Mouse (Mus musculus) left cerebral cortex, adult 18-20 months (tissue): ENCODE measurements around the gene Lrrc47. TPM values are rescaled to one million over a fixed set of nuclear protein-coding genes. Genes with fewer than 3 reads are reported as not detected.

Experiments
- DNase-seq, 2 experiments: peaks; one replicate each; pipeline ENCODE4 v3.0.0; 2021 to 2022; ENCODE audit warnings: low spot score in 2 of 2, mixed read lengths in 1 of 2
- long read RNA-seq, 2 experiments: library from polyadenylated mRNA; stranded (forward); transcript quantifications; one replicate each; pipeline ENCODE4 v2.0.0; 2021
- total RNA-seq, 2 experiments: library from RNA; stranded (reverse); gene quantifications; 2 replicates each; pipeline ENCODE4 v1.2.3; 2021

Gene Lrrc47
- 10 to 100 TPM; 59.7 to 69.2 TPM for total RNA-seq
- long read RNA-seq, experiment 1, transcript Lrrc47-205 (7 exons, 3,468 nt) = major isoform, 33 of 90 reads
- long read RNA-seq, experiment 1, partial matches to known transcripts = 5 of 90 reads
- long read RNA-seq, experiment 1, other reads (novel, unspliced or antisense) = 52 of 90 reads
- long read RNA-seq, experiment 2, transcript Lrrc47-205 (7 exons, 3,468 nt) = major isoform, 22 of 55 reads
- long read RNA-seq, experiment 2, partial matches to known transcripts = 5 of 55 reads
- long read RNA-seq, experiment 2, other reads (novel, unspliced or antisense) = 28 of 55 reads

- DNase-seq = peak; percentile 85 to 88
These were observed at the start of gene Lrrc47 for GRCm38 (mm10) chr4:154011646-154012089. Gene Lrrc47 (plus strand): TSS chr4:154011731.

- peak; percentile 58 to 69 for DNase-seq
These were observed 48.9 kb upstream of the Lrrc47 start for GRCm38 (mm10) chr4:153962631-153963030.

DNA sequence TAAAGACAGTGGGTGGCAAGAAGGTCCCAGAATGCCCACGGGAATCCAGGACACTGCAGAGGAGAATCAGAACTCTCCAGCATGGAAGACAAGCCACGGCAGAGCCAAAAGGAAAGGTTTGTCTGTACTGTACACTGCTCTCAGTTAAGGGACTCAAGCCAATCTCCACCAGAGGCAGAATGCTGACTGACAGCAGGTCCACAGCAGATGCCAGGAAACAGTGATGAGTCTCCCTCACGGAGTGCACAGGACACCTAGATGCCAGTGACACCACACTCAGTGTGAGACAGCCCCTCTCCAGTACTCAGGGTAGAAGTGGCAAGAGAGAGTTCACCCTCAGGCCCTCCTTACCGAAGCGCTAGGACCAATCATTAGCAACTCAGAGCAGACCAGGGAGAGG lies 44.9 kb upstream of the Lrrc47 start:
- no peak for DNase-seq

GRCm38 (mm10) chr4:153967556-153967955 lies 44.0 kb upstream of the Lrrc47 start:
- no peak for DNase-seq

GRCm38 (mm10) chr4:153968063-153968462 lies 43.5 kb upstream of the Lrrc47 start:
- no peak for DNase-seq

- peak; percentile 95 for DNase-seq
These were observed 36.9 kb upstream of the Lrrc47 start, which contains the start of the genes Dffb and Cep104 for GRCm38 (mm10) chr4:153974431-153975291. Gene Dffb (minus strand): TSS chr4:153975126. Gene Cep104 (plus strand): TSS chr4:153975194.

DNA sequence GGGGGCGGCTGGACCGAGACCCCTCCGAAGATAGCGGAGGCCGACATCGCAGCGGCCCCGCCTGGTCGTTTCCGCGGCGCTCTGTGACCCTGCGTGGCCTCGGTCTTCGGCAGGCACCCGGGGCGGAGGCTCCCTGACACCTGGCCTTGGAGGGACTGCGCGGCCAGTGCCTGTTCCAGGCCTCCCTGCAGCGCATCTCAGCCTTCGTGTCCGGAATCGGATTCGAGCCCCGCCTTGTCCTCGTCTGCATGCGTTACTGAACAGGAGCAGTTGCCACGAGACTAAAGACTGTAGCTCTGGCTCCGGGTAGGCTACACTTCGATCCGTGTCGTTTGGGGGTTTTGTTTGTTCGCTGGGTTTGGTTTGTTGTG lies 36.3 kb upstream of the Lrrc47 start:
- DNase-seq = no peak

DNA sequence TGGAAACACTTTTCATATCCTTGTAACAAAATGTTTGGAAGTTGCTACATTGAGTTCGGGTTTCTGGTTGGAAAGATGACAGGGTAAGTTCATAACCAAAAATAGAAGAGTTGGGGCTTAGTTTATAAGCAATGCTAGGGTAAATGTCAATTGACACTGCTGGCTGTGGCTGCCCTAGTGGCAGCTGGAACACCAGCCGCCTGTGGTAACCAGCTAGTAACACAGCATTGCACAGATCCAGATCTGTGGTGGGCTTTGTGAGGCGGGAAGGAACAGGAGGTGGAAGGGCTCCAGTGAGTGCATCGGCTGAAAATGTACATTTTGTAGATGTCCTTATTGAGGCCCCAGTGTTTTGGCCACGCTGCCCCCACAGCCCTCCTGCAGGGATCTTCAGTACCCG lies 35.8 kb upstream of the Lrrc47 start:
- no peak for DNase-seq

GRCm38 (mm10) chr4:153979243-153979642 lies 32.3 kb upstream of the Lrrc47 start:
- DNase-seq = no peak

DNA sequence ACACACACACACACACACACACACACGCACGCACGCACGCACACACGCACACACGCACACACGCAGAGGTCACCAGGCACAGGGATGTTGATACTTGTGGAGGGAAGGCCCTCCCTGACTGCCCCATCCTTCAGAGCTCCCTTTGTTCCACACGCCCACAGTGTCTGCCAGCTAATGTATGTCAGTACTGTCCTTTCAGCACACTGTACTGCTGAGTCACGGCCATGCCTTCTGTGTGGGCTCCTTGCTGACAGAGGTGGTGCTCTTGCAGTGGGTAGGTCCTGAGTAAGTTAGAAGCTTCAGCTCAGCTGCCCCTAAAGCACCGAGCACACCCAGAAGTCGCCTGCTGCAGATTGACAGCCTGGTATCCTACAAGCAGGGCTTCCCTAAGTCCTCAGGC lies 31.1 kb upstream of the Lrrc47 start:
- DNase-seq = peak in 1 of 2 experiments; percentile 44

GRCm38 (mm10) chr4:153992715-153993114 lies 18.8 kb upstream of the Lrrc47 start:
- no peak for DNase-seq

- DNase-seq = no peak
These were observed 18.0 kb upstream of the Lrrc47 start for GRCm38 (mm10) chr4:153993505-153993904.

GRCm38 (mm10) chr4:154005488-154005887 lies 6.0 kb upstream of the Lrrc47 start:
- DNase-seq = peak in 1 of 2 experiments; percentile 31

DNA sequence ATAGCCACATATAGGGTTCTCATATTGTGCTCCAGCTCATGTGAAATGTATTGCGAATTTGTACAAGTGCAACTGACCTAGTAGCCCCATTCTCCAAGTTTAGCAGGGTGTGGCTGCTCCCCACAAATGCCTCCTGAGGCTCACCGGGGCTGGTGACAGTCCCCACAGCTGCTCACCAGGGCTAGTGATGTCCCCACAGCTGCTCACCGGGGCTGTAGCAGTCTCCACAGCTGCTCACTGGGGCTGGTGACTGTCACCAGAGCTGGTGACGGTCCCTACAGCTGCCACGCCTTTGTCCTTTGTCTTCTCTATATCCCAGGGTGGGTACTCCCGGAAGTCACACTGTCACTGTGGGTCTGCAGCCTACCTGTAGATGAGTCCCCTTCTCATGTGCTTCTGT lies 5.3 kb upstream of the Lrrc47 start:
- no peak for DNase-seq

GRCm38 (mm10) chr4:154007759-154008158 lies 3.8 kb upstream of the Lrrc47 start:
- no peak for DNase-seq

DNA sequence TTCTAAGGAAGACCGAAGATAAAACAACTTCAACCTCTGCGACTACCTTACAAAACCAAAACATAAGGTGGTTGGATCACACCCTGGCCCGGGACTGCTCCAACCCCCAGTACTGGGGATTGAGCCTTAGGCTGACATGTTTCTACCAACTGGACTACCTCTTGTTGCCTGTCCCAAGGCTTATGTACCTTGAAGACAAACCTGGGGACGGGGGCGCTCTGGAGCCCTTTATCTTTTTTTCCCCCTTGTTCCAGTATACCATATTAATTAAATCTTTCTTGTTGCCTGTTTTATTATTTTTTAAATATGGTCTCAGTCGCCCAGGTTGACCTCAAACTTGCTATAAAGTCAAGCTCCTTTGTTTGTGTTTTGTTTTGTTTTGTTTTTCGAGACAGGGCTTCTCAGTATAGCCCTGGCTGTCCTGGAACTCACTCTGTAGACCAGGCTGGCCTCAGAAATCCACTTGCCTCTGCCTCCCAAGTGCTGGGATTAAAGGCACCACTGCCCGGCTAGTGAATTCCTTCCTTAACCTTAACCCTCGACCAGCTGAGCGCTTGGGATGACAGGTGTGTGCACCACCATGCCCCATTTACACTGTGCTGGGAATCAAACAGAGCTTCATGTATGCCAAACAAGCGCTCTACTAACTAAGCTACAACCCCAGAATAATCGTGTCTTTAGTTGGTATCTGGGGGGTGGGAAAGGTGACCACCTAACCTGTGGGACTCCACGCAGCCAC lies 455 bp upstream of the Lrrc47 start:
- DNase-seq = no peak

GRCm38 (mm10) chr4:154012132-154012882 lies 776 bp downstream of the Lrrc47 start:
- DNase-seq = no peak

GRCm38 (mm10) chr4:154015476-154015875 lies 3.9 kb downstream of the Lrrc47 start:
- DNase-seq = no peak

DNA sequence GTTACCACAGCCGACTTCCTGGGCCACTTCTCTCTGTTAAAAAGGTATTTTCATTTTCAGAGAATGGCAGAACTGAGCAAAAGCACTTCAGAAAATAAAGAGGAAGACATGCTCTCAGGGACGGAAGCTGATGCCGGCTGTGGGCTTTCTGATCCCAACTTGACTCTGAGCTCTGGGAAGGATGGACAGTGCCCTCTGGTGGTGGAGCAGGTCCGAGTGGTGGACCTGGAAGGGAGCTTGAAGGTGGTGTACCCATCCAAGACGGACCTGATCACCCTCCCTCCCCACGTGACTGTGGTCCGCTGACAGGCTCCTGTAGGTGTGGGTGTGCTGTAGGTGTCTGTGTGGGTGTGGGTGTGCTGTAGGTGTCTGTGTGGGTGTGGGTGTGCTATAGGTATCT lies 8.0 kb downstream of the Lrrc47 start:
- DNase-seq = peak; percentile 37 to 61

DNA sequence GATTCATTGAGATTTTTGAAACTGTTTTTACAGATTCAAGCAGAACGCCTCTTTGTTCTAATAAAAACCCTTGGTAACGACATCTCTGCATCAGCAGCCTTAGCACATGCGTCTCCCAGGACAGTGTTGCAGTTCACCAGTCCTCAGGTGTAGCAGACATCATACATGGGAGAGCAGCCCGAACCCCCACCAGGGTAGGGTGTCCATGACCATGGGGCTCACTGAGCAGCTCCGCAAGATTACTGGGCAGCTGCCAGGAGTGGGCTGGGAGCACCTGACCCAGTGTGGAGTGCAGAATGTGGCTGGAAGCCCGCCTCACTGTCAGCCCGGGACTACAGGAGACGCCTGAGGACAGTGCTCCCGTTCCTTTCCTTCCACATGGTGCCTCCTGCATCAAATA lies 9.9 kb downstream of the Lrrc47 start:
- no peak for DNase-seq

DNA sequence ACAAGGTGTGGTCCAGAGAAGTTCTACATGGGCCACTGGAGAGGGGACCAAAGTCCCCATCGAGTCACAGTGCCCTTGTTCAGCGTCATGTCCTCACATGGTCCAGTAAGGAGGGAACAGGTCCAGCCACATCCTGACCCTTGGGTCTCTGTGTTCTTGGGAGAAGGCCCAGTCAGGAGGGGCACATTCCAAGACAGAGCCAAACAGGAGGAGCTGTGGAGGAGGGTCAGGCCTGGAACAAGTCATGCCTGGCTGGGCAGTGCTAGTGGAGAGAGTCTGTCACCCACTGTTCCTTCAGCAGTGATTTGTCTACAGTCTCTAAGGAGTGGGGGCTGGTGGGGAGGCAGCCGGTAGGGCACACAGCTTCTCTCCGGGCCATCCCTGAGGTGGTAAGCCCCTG lies 10.9 kb downstream of the Lrrc47 start:
- peak in 1 of 2 experiments; percentile 34 for DNase-seq
